Mouse (Mus musculus): ENCODE data around the gene Col2a1.

GRCm38 (mm10) chr15:98003822-98004739, at the start of gene Col2a1:
- TF ChIP-seq CTCF (conservative IDR thresholded peaks at IDR 0.05; ENCODE audit: insufficient read depth, insufficient read length, low read depth, low read length) (no peak), POLR2A (IDR thresholded peaks at IDR 0.05; ENCODE audit: low read depth, low read length) (no peak)

Measured in kidney, adult 2 months (tissue).